Mouse (Mus musculus) layer of hippocampus, postnatal 14 days (tissue): ENCODE measurements at regions not wholly inside any gene's neighbourhood (a gene's known extent, or its start where the extent isn't known, plus 50 kb on each side); places are given as distances from the start of the nearest gene placed in this dataset.

Source experiments
- DNase-seq, 2 experiments: peaks; one replicate each; pipeline ENCODE4 v3.0.0; 2021 to 2022; ENCODE audit warnings: low spot score in 2 of 2, mixed read lengths in 1 of 2

DNA sequence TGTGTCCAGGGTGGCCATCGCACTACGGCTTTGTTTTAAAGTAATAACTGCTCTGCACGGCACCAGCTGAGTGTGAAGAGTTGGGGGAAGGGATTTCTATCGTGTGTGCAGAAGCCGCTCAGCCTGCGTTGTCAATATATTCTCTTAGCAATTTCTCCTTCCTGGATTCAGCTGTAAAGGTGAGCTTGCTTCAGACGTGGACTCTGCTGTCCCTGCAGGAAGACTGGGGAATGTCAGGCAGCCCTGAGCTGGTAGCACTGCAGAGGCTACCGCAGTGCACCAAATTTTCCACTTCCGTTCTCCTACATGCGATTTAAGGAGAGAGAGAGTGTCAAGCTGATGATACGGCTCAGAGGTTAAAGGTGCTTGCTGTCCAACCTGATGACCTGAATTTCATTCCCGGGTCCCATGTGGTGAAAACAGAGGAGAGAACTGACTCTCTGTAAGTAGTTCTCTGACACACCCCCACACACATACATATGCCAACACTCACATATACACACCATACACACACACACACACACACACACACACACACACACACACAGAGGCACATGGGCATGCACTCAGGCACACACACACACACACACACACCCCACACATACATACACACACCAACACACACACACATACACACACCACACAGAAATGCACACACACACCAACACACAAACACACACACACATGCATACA is 59.9 kb upstream of the Prelid3b start:
- DNase-seq, result peak in 1 of 2 experiments; percentile 12

DNA sequence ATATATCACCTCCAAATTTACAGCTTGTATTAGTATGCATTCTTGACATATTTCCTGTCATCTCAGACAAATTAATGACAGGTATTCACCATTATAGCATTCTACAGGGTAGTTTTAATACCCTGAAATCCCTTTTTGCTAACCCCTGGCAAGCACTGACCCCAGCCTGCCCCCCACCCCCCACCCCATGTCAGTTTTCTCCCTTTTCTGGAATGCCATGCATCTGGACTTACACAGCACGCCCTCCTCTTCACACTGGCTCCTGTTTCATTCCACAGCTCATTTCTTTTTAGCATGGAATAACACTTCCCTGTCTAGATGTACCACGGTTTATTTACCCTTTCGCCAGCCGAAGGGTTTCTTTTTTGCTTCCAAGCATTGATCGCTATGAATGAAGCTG is 67.8 kb upstream of the Prelid3b start:
- DNase-seq, result no peak

DNA sequence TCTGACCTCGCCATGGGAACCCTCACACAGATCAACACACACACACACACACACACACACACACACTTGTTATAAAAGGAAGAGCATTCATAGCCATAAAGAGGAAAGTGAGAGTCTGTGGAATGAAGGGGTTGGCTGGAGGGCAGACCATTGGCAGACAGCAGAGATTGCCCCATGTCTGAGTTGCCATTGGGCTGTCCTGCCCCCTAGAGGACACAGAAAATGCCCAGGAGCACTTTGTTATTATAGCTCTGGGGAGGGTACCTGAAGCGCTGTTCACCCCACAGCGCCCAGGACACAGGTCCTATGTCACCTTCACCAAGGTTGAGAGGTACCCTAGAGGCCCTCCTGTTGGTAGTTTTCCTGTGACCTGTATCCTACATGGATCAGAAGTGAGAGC is 74.3 kb upstream of the Prelid3b start:
- no peak for DNase-seq

- DNase-seq, result no peak
Measured at GRCm38 (mm10) chr2:174547701-174548100, 74.8 kb upstream of the Prelid3b start.

DNA sequence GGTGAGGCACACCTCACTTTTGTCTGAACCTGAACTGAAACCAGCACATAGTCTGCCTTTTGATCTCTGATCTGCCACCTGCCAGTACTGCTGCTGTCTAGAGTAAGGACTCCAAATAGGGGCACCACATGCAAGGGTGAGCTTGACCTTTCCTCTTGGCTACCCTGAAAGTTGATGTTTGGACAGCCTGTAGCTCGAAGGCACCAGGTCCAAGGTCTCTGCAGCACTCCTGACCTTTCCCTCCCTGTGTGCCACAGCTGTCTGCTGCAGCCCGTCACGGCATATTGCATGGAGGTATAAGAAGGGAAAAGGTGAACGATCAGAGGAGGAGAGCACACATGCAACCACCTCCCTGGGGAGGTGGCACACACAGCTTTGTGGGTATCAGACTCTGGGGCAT is 75.9 kb upstream of the Prelid3b start:
- DNase-seq, result no peak

- DNase-seq, result no peak
Measured at GRCm38 (mm10) chr2:174555778-174556177, 82.9 kb upstream of the Prelid3b start.

- DNase-seq, result no peak
Measured at GRCm38 (mm10) chr2:174561828-174562429, 81.4 kb upstream of the Zfp831 start.

GRCm38 (mm10) chr2:174563917-174564316 is 79.4 kb upstream of the Zfp831 start:
- DNase-seq, result no peak

DNA sequence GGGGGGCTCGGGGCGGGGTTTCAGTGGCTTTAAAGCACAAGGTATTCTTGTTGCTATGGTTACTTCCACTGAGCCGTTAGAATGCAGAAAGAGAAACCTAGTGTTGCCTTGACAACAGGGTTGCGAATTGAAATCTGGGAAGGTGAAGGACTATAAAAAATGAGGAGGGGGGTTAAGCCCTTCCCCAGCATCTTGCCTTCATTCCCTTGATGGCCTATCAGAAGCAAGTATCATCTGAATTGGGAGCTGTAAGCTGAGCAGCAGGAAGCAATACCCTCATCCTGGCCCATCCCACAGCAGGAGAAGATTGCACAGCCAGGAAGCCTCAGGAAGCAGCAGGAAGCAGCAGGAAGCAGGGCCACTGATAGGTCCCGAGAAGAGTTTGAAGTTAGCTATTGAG is 78.5 kb upstream of the Zfp831 start:
- DNase-seq, result peak in 1 of 2 experiments; percentile 16

DNA sequence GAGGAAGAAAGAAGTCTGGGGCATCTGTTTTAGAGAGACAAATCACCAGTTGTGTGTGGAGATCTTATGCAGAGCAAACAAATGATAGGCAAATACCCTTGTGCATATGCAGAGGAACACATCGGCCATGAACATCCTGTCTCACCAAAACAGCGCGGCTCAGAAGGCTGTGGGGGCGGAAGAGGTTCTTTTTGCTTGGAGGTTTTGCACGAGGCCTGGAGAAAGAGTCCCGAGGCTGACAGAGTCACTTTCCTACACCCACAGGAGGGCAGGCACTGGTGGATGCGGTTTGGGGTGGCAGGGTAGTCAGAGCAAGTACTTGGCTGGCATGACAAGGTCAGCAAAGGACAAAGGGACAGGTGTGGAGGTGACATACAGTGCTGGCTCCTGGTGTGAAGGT is 77.4 kb upstream of the Zfp831 start:
- peak in 1 of 2 experiments; percentile 4 for DNase-seq

DNA sequence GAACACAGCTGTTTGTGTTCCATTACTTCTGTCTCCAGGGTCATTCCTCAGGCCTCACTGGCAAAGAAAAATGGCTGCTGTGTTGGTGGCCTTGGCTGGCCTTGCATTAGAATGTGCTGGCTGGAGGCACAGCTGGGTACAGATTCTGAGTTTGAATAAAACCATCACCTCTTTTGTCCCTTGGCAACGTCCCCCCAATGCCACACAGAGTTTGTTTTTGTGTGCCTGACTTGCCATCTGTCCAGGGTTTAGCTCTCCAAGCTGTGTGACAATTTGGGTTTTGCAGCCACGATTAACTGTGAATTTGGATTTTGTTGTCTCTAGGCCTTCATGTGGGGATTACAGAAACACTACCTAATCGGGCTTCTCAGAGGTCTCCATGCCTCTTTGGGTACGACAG is 76.6 kb upstream of the Zfp831 start:
- peak; percentile 19 to 33 for DNase-seq

DNA sequence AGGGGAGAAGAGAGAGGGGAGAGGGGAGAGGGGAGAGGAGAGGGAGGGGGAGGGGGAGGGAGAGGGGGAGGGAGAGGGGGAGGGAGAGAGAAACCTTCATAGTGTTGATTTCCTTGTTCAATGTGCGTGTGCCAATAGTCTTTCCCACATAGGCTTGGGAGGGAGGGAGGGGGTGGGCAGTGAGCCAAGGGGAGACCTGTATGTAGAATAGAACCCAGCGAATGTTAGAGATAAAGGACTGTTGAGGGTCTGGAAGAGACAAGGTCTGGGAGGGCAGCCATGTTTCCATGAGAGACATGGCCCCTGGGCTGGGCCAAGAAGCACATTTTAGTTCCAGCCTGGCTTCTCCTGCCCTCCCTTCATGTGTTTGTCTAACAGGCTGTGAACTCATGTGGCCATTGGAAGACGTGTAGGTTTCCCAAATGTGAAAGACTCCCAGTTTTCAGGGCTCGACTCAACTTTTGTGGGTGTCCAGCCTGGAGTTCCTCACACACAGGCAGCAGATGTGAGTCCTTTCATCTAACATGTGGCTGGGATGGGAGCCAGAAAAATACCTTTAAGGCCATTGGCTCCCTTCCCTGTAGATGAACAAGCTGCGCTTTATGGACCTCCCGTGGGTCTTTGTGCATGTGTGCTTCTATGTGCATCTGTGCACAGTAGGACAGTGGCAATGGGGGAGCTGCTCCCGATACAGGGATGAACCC is 68.4 kb upstream of the Zfp831 start:
- no peak for DNase-seq

GRCm38 (mm10) chr2:174575546-174575945 is 67.8 kb upstream of the Zfp831 start:
- DNase-seq, result no peak

- no peak for DNase-seq
Measured at GRCm38 (mm10) chr2:174580906-174581703, 62.2 kb upstream of the Zfp831 start.

DNA sequence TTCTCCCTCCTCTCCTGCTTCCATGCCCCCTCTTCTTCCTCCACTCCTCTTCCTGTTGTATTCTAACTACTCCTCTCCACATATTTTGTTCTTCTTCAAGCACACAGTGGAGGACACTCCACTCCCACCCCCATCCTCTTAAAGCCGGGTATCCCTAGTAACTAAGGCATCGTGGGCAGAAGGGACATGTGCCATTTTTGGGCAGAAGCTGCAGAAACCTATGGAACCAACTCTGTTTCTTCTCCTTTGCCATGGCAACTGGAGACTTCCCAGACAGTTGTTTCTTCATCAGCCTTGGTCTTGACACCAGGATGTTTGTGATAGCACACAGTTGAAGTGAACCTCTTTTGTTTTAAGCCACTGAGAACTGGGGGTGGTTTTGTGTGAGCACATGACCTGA is 59.1 kb upstream of the Zfp831 start:
- DNase-seq, result no peak
